Mouse (Mus musculus): ENCODE results near the gene Bbof1. TPM values are rescaled to one million over a fixed set of nuclear protein-coding genes. Genes with fewer than 3 reads are reported as not detected.

The Bbof1 gene
- total RNA-seq, 1 experiment, result 1.2 TPM

GRCm38 (mm10) chr12:84423990-84424389 is 15.1 kb downstream of the Bbof1 start:
- no peaks in the 10 kb centered on the region for H3K36me3 ChIP-seq (ENCODE audit: control insufficient read depth, insufficient read depth, low read length, poor library complexity, severe bottlenecking)
- H3K9me3 ChIP-seq (ENCODE audit: control insufficient read depth, insufficient read depth, low read depth, low read length), result no peaks in the 10 kb centered on the region
- H3K4me3 ChIP-seq (ENCODE audit: insufficient read depth in 1 of 2, low read depth in 1 of 2, low read length in 2 of 2, poor library complexity in 1 of 2, severe bottlenecking in 1 of 2), result no peak overlapping the region
- 0 out of 4 replicates have a peak, but pooled peaks cover 0 to 1% of the 10 kb centered on the region in 2 experiments for H3K4me1 ChIP-seq (ENCODE audit: control insufficient read depth in 2 of 2, insufficient read depth in 2 of 2, low read length in 2 of 2, poor library complexity in 1 of 2)
- TF ChIP-seq ZNF384 (IDR thresholded peaks at IDR 0.05; ENCODE audit: low read depth, low read length), result peak; percentile 82
- no peak for TF ChIP-seq CHD2 (IDR thresholded peaks at IDR 0.05; ENCODE audit: low read depth, low read length)
- no peak for TF ChIP-seq HCFC1 (IDR thresholded peaks at IDR 0.05; ENCODE audit: borderline replicate concordance, insufficient read depth, low read length)
- no peak for TF ChIP-seq MAFK (IDR thresholded peaks at IDR 0.05; ENCODE audit: insufficient read depth, low read depth, low read length)
- no peak for TF ChIP-seq ZC3H11A (IDR thresholded peaks at IDR 0.05; ENCODE audit: borderline replicate concordance, low read depth, low read length)
- in situ Hi-C loops (cut with MboI; ENCODE audit: low sequenced_read_pairs in 2 of 2, unreplicated experiment in 2 of 2), result no loop called here
- H3K9ac ChIP-seq (ENCODE audit: insufficient read depth, low read depth, low read length, poor library complexity, severe bottlenecking), result no peak overlapping the region
- DNase-seq (ENCODE audit: low read depth, low spot score), result no peak
- H3K27ac ChIP-seq (ENCODE audit: insufficient read depth, low read depth, low read length, poor library complexity, severe bottlenecking), result no peak overlapping the region

DNA sequence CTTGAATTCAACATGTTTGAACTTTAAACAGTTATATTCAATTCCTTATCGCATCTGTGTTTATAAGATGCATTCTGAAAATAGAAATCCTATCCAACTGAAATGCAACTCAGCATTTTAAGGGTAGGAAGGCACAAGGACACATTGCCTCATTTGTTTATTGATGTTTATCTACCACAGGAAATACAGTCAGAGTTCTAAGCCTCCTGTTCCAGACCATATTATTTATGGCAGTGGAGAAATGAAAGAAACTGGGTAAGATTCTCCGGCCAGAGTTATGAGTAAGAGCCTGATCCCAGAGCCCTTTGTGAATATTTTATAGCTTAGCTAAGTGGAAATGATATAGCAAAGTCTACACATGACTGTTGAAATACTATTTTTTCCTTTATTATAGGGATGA is 21.0 kb downstream of the Bbof1 start:
- H3K4me3 ChIP-seq (ENCODE audit: insufficient read depth in 1 of 2, low read depth in 1 of 2, low read length in 2 of 2, poor library complexity in 1 of 2, severe bottlenecking in 1 of 2), result no peak overlapping the region
- DNase-seq (ENCODE audit: low read depth, low spot score), result no peak
- no peak for TF ChIP-seq ZC3H11A (IDR thresholded peaks at IDR 0.05; ENCODE audit: borderline replicate concordance, low read depth, low read length)
- TF ChIP-seq CHD2 (IDR thresholded peaks at IDR 0.05; ENCODE audit: low read depth, low read length), result no peak
- TF ChIP-seq MAFK (IDR thresholded peaks at IDR 0.05; ENCODE audit: insufficient read depth, low read depth, low read length), result no peak
- no peak for TF ChIP-seq ZNF384 (IDR thresholded peaks at IDR 0.05; ENCODE audit: low read depth, low read length)
- no peak for TF ChIP-seq HCFC1 (IDR thresholded peaks at IDR 0.05; ENCODE audit: borderline replicate concordance, insufficient read depth, low read length)
- in situ Hi-C loops (cut with MboI; ENCODE audit: low sequenced_read_pairs in 2 of 2, unreplicated experiment in 2 of 2), result no loop called here
- H3K9me3 ChIP-seq (ENCODE audit: control insufficient read depth, insufficient read depth, low read depth, low read length), result no peaks in the 10 kb centered on the region
- H3K27ac ChIP-seq (ENCODE audit: insufficient read depth, low read depth, low read length, poor library complexity, severe bottlenecking), result no peak overlapping the region
- no peak overlapping the region for H3K9ac ChIP-seq (ENCODE audit: insufficient read depth, low read depth, low read length, poor library complexity, severe bottlenecking)
- H3K36me3 ChIP-seq (ENCODE audit: control insufficient read depth, insufficient read depth, low read length, poor library complexity, severe bottlenecking), result no peaks in the 10 kb centered on the region
- no peaks in the 10 kb centered on the region for H3K4me1 ChIP-seq (ENCODE audit: control insufficient read depth in 2 of 2, insufficient read depth in 2 of 2, low read length in 2 of 2, poor library complexity in 1 of 2)

DNA sequence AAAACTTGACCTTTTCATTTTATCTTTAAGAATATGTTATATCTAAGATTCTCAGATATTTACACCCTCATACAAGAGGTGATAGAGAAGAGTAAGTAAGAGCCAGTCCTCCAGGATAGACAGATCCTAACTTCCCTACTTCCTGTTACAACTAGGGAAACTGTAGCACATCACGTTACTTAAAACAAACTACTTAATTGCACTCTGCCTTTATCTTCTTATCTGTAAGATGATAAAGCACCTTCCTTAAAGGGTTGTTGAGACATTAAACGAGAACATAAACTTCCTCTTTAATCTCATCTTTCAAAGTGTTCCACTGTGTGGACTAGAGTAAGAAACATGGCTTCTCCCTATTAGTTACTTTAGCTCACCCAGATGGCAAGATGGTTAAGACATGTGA is 29.8 kb downstream of the Bbof1 start:
- H3K9ac ChIP-seq (ENCODE audit: insufficient read depth, low read depth, low read length, poor library complexity, severe bottlenecking), result no peak overlapping the region
- no peak for DNase-seq (ENCODE audit: low read depth, low spot score)
- H3K9me3 ChIP-seq (ENCODE audit: control insufficient read depth, insufficient read depth, low read depth, low read length), result no peaks in the 10 kb centered on the region
- in situ Hi-C loops (cut with MboI; ENCODE audit: low sequenced_read_pairs in 2 of 2, unreplicated experiment in 2 of 2), result no loop called here
- H3K4me1 ChIP-seq (ENCODE audit: control insufficient read depth in 2 of 2, insufficient read depth in 2 of 2, low read length in 2 of 2, poor library complexity in 1 of 2), result no peaks in the 10 kb centered on the region
- no peaks in the 10 kb centered on the region for H3K36me3 ChIP-seq (ENCODE audit: control insufficient read depth, insufficient read depth, low read length, poor library complexity, severe bottlenecking)
- H3K27ac ChIP-seq (ENCODE audit: insufficient read depth, low read depth, low read length, poor library complexity, severe bottlenecking), result no peak overlapping the region
- no peak for TF ChIP-seq CHD2 (IDR thresholded peaks at IDR 0.05; ENCODE audit: low read depth, low read length)
- H3K4me3 ChIP-seq (ENCODE audit: insufficient read depth in 1 of 2, low read depth in 1 of 2, low read length in 2 of 2, poor library complexity in 1 of 2, severe bottlenecking in 1 of 2), result no peak overlapping the region

- in situ Hi-C loops (cut with MboI; ENCODE audit: low sequenced_read_pairs in 2 of 2, unreplicated experiment in 2 of 2), result no loop called here
- DNase-seq (ENCODE audit: low read depth, low spot score), result no peak
These were observed 33.7 kb downstream of the Bbof1 start for GRCm38 (mm10) chr12:84442526-84442925.

DNA sequence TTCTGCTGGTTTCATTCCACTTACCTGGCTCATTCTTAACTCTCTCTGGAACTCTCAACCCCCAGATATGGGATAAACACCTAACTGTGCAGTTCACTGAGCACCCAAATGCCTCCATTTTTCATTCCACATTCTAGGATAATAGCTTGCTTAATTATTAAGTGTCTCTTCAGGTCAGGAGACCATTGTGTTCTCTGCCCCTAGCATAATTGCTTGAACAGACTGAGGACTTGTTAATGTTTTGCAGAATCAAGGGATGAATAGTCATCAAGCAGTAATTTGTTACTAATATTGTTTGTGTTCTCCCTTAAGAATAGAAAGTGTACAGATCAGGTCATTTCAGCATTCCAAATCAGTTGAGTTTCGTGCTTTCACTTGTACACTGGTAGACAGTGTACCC is 38.5 kb downstream of the Bbof1 start:
- H3K9me3 ChIP-seq (ENCODE audit: control insufficient read depth, insufficient read depth, low read depth, low read length), result no peaks in the 10 kb centered on the region
- no peaks in the 10 kb centered on the region for H3K36me3 ChIP-seq (ENCODE audit: control insufficient read depth, insufficient read depth, low read length, poor library complexity, severe bottlenecking)
- in situ Hi-C loops (cut with MboI; ENCODE audit: low sequenced_read_pairs in 2 of 2, unreplicated experiment in 2 of 2), result no loop called here
- no peak for TF ChIP-seq HCFC1 (IDR thresholded peaks at IDR 0.05; ENCODE audit: borderline replicate concordance, insufficient read depth, low read length)
- TF ChIP-seq MAFK (IDR thresholded peaks at IDR 0.05; ENCODE audit: insufficient read depth, low read depth, low read length), result no peak
- TF ChIP-seq ZNF384 (IDR thresholded peaks at IDR 0.05; ENCODE audit: low read depth, low read length), result no peak
- TF ChIP-seq ZC3H11A (IDR thresholded peaks at IDR 0.05; ENCODE audit: borderline replicate concordance, low read depth, low read length), result no peak
- no peak for TF ChIP-seq CHD2 (IDR thresholded peaks at IDR 0.05; ENCODE audit: low read depth, low read length)
- DNase-seq (ENCODE audit: low read depth, low spot score), result no peak
- 0 out of 4 replicates have a peak, but pooled peaks cover 0 to 2% of the 10 kb centered on the region in 2 experiments for H3K4me1 ChIP-seq (ENCODE audit: control insufficient read depth in 2 of 2, insufficient read depth in 2 of 2, low read length in 2 of 2, poor library complexity in 1 of 2)
- no peak overlapping the region for H3K4me3 ChIP-seq (ENCODE audit: insufficient read depth in 1 of 2, low read depth in 1 of 2, low read length in 2 of 2, poor library complexity in 1 of 2, severe bottlenecking in 1 of 2)
- H3K9ac ChIP-seq (ENCODE audit: insufficient read depth, low read depth, low read length, poor library complexity, severe bottlenecking), result no peak overlapping the region
- H3K27ac ChIP-seq (ENCODE audit: insufficient read depth, low read depth, low read length, poor library complexity, severe bottlenecking), result no peak overlapping the region

More at GRCm38 (mm10) chr12:84442526-84442925, 33.7 kb downstream of the Bbof1 start:
- Histone ChIP-seq H3K27ac (ENCODE audit: insufficient read depth, low read depth, low read length, poor library complexity, severe bottlenecking) (no peak overlapping the region), H3K9me3 (ENCODE audit: control insufficient read depth, insufficient read depth, low read depth, low read length) (no peaks in the 10 kb centered on the region), H3K9ac (ENCODE audit: insufficient read depth, low read depth, low read length, poor library complexity, severe bottlenecking) (no peak overlapping the region), H3K4me3 (ENCODE audit: insufficient read depth in 1 of 2, low read depth in 1 of 2, low read length in 2 of 2, poor library complexity in 1 of 2, severe bottlenecking in 1 of 2) (no peak overlapping the region), H3K4me1 (ENCODE audit: control insufficient read depth in 2 of 2, insufficient read depth in 2 of 2, low read length in 2 of 2, poor library complexity in 1 of 2) (no peaks in the 10 kb centered on the region), H3K36me3 (ENCODE audit: control insufficient read depth, insufficient read depth, low read length, poor library complexity, severe bottlenecking) (no peaks in the 10 kb centered on the region)
- TF ChIP-seq ZC3H11A (IDR thresholded peaks at IDR 0.05; ENCODE audit: borderline replicate concordance, low read depth, low read length) (no peak), MAFK (IDR thresholded peaks at IDR 0.05; ENCODE audit: insufficient read depth, low read depth, low read length) (no peak), ZNF384 (IDR thresholded peaks at IDR 0.05; ENCODE audit: low read depth, low read length) (no peak), HCFC1 (IDR thresholded peaks at IDR 0.05; ENCODE audit: borderline replicate concordance, insufficient read depth, low read length) (no peak), CHD2 (IDR thresholded peaks at IDR 0.05; ENCODE audit: low read depth, low read length) (no peak)
